Mouse (Mus musculus) kidney, postnatal 0 days (tissue): ENCODE data around the gene Slc16a13. TPM values are rescaled to one million over a fixed set of nuclear protein-coding genes. Genes with fewer than 3 reads are reported as not detected.

ENCODE experiments used
- ATAC-seq: fragments of 200-750 bp; cut with Nextera tagmentation; replicated peaks from 2 replicates; pipeline ENCODE4 v1.8.0; 2017; ENCODE audit warnings: low read depth, moderate number of reproducible peaks, moderate TSS enrichment, moderate library complexity; ENCODE audit not compliant: low FRiP score
- DNase-seq: peaks from one replicate; pipeline ENCODE4 v3.0.0-alpha.2; 2016; ENCODE audit warnings: low spot score
- H3K27ac ChIP-seq: fragments of 300-500 bp; sonication (generic); 2 replicates; pipeline ENCODE4 v1.5.1; 2014; ENCODE audit warnings: mild to moderate bottlenecking
- H3K27me3 ChIP-seq: fragments of 300-500 bp; sonication (generic); 2 replicates; pipeline ENCODE4 v1.6.1; 2014; ENCODE audit warnings: low read length, mixed read lengths; ENCODE audit not compliant: insufficient read depth
- H3K36me3 ChIP-seq: fragments of 300-500 bp; sonication (generic); 2 replicates; pipeline ENCODE4 v1.6.1; 2014; ENCODE audit warnings: low read length, mixed read lengths; ENCODE audit not compliant: insufficient read depth
- H3K4me1 ChIP-seq: fragments of 300-500 bp; sonication (generic); replicated peaks from 2 replicates; pipeline ENCODE4 v1.6.1; 2014; ENCODE audit warnings: antibody characterized with exemption, low read length, mixed read lengths; ENCODE audit not compliant: insufficient read depth
- H3K4me2 ChIP-seq: fragments of 300-500 bp; sonication (generic); 2 replicates; pipeline ENCODE4 v1.6.1; 2014; ENCODE audit warnings: mild to moderate bottlenecking, low read length, moderate library complexity, mixed read lengths
- H3K4me3 ChIP-seq: fragments of 300-500 bp; sonication (generic); replicated peaks from 2 replicates; pipeline ENCODE4 v1.5.1; 2014; ENCODE audit warnings: low read depth, low read length
- H3K9ac ChIP-seq: fragments of 300-500 bp; sonication (generic); 2 replicates; pipeline ENCODE4 v1.6.1; 2014; ENCODE audit warnings: low read depth, low read length
- H3K9me3 ChIP-seq: fragments of 300-500 bp; sonication (generic); replicated peaks from 2 replicates; pipeline ENCODE4 v1.6.1; 2016; ENCODE audit warnings: low read length, inconsistent platforms, mixed read lengths
- CTCF ChIP-seq: IDR thresholded peaks from 2 replicates; pipeline ENCODE4 v1.5.1; 2016; ENCODE audit warnings: antibody characterized with exemption, low read depth, mild to moderate bottlenecking, moderate library complexity
- WGBS: fragments of 180-500 bp; shearing (Covaris S2); extraction: QIAGEN DNeasy Blood & Tissue Kit; methylation state at CpG from one replicate; pipeline ENCODE4 v1.1.7; 2014; 5-methylcytosine and 5-hydroxymethylcytosine counted together
- polyA plus RNA-seq: library from polyadenylated mRNA; unstranded; fragments of >200 nt; fragmentation: Nextera tagmentation; extraction: Ambion mirVana; gene quantifications from 2 replicates; pipeline ENCODE4 v1.2.1, GENCODE M21; 2015

The Slc16a13 gene
- polyA plus RNA-seq, 1 experiment from 2014 or later: 20.6 TPM

DNA sequence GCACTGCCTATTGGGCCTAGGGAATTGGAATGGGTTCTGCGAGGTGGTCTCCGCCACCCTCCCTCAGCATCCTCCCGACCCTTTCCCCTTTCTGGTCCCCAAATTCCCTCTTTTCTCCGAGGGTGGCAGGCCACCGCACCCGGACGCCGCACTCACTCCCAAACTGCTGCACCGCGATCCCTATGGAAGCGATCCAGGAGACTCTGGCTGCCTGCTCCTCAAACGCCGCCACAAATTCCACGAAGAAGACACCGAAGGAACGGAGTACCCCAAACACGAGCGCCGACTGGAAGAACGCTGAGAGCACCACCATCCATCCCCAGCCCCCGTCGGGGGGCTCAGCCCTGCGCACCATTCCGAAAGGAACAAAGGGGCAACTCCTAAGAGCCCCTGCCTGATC is 541 bp downstream of the Slc16a13 start:
- Histone ChIP-seq H3K27me3 (peaks cover 5% of the 10 kb centered on the region), H3K4me3 (peak overlapping the region; percentile 39), H3K9me3 (no peaks in the 10 kb centered on the region), H3K9ac (peak overlapping the region; percentile 59), H3K36me3 (no peaks in the 10 kb centered on the region), H3K27ac (peak overlapping the region; percentile 81), H3K4me1 (no peaks in the 10 kb centered on the region), H3K4me2 (peak overlapping the region; percentile 82)
- no peak for TF ChIP-seq CTCF
- DNase-seq: no peak
- 2% methylated on average over 24 of the region's 24 CpGs for WGBS
- no peak for ATAC-seq

DNA sequence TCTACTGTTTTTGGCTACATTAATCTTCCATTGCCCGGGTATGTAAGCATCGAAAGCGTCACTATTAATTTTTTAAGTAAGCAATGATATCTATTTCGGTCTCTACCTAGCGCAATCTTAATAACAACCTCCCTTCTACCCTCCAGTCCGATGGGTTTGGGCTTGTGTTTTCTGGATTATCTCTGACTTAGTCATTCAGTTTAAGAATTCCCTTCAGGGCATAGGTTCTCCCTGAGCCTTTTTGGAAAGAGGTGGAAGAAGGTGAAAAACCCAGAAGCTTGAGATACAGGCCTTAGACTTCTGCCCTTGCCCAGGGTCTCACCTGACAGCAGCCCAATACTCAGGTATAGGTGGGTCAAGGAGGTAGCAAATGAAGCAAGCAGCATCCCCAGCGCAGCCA is 991 bp downstream of the Slc16a13 start:
- H3K4me1 ChIP-seq: peaks cover 3% of the 10 kb centered on the region; the same call in 1 of the 2 replicates
- ATAC-seq: no peak
- WGBS: 60% methylated on average over 7 of the region's 7 CpGs
- no peaks in the 10 kb centered on the region for H3K36me3 ChIP-seq
- peak overlapping the region; percentile 59 for H3K9ac ChIP-seq
- H3K9me3 ChIP-seq: no peaks in the 10 kb centered on the region
- DNase-seq: no peak
- peak overlapping the region; percentile 82 for H3K4me2 ChIP-seq
- H3K27me3 ChIP-seq: peaks cover 6% of the 10 kb centered on the region
- peak overlapping the region; percentile 39 for H3K4me3 ChIP-seq
- peak overlapping the region; percentile 81; the same call in 1 of the 2 replicates for H3K27ac ChIP-seq
- TF ChIP-seq CTCF: no peak

DNA sequence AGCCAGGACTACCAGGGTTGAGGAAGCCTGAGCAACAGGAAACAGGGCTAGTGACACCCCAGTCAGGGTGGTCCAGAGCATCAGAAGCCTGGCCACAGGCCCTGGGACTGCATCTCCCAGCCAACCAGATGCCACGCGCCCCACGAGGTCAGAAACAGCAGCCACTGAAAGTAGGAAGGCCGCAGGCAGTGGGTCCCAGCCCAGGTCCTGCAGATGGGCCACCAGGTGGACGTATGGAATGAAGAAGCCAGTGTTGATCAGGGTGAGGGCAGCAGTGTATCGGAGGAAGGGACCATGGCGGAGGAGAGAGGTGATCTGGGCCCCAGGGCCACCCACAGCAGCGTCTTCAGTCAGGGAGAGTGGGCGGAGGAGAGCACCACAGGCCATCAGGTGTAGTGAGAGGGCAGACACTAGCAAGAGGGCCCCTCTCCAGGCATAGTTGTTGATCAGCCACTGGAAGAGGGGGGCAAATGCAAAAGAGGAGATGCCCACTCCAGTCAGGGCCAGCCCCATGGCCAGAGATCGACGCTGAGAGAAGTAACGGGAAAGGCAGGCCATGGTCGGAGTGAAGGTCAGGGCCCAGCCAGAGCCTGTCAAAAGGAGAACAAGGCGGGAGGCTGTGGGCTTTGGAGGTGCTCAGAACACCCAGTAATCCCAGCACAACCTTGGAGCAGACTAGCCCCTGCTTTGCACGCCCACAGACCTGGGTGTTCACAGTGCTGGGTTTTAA is 2.0 kb downstream of the Slc16a13 start:
- no peak overlapping the region for H3K4me3 ChIP-seq
- peaks cover 8% of the 10 kb centered on the region for H3K27me3 ChIP-seq
- peak overlapping the region; percentile 82; the same call in 1 of the 2 replicates for H3K4me2 ChIP-seq
- WGBS: 85% methylated on average over 15 of the region's 15 CpGs
- peak overlapping the region; percentile 14; the same call in 1 of the 2 replicates for H3K27ac ChIP-seq
- peaks cover 12% of the 10 kb centered on the region for H3K4me1 ChIP-seq
- H3K36me3 ChIP-seq: no peaks in the 10 kb centered on the region
- TF ChIP-seq CTCF: no peak
- no peak for ATAC-seq
- no peak overlapping the region for H3K9ac ChIP-seq
- H3K9me3 ChIP-seq: no peaks in the 10 kb centered on the region
- no peak for DNase-seq

DNA sequence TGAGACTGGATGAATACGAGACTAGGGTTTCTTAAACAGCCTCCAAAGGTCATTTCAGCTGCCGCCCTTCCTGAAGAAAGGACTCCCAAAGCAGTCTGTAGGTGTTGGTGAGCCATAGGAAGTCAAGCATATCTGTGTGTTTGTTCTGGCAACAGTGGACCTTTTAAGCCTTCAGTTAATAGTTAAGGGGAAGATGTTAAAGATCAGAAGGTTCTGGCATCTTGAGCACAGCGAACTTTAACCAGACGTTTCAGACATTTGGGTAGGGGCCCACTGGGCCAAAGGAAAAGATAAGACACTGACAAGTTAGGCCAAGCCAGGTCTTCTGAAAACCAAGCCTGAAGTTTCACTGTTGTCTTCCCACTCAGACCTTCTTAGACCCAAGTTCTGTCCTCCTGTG is 2.8 kb downstream of the Slc16a13 start:
- TF ChIP-seq CTCF: no peak
- no peak for DNase-seq

DNA sequence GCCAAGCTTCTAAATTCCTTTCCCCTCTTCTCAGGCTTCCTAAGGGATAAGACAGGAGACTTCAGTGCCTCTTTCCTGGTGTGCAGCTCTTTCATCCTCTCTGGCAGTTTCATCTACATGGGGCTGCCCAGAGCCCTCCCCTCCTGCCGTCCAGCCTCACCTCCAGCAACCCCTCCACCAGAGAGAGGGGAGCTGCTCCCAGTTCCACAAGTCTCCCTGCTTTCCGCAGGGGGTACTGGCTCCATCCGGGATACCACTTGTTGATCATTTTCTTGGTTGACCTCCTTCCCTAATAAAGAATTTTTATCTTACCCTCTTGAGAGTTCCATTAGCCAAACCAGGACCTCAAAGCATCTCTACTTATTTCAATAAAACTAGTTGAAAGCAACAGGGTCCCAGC is 4.8 kb downstream of the Slc16a13 start:
- no peak for ATAC-seq
- Histone ChIP-seq H3K36me3 (no peaks in the 10 kb centered on the region), H3K9me3 (no peaks in the 10 kb centered on the region), H3K27me3 (peaks cover 8% of the 10 kb centered on the region), H3K4me1 (peaks cover 16% of the 10 kb centered on the region), H3K9ac (no peak overlapping the region), H3K4me3 (no peak overlapping the region), H3K4me2 (no peak overlapping the region), H3K27ac (no peak overlapping the region)
- TF ChIP-seq CTCF: no peak
- 79% methylated on average over 3 of the region's 3 CpGs for WGBS
- DNase-seq: no peak

More for the DNA sequence above, 2.8 kb downstream of the Slc16a13 start:
- Histone ChIP-seq H3K4me1 (peaks cover 16% of the 10 kb centered on the region), H3K27ac (peak overlapping the region; percentile 39), H3K36me3 (no peaks in the 10 kb centered on the region), H3K9me3 (no peaks in the 10 kb centered on the region), H3K4me3 (no peak overlapping the region), H3K9ac (no peak overlapping the region), H3K4me2 (no peak overlapping the region), H3K27me3 (peaks cover 8% of the 10 kb centered on the region)
- WGBS: 56% methylated on average over 4 of the region's 4 CpGs
- ATAC-seq: no peak

DNA sequence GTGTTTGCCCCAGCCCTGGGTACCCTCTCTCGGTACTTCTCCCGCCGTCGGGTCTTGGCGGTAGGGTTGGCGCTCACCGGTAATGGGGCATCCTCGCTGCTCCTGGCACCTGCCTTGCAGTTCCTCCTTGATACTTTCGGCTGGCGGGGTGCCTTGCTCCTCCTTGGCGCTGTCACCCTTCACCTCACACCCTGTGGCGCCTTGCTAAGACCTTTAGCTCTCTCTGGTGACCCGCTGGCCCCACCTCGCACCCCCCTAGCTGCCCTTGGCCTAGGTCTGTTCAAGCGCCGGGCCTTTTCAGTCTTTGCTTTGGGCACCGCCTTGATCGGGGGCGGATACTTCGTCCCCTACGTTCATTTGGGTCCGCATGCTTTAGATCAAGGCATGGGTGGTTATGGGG is 5.6 kb downstream of the Slc16a13 start:
- WGBS: 15% methylated on average over 22 of the region's 22 CpGs
- H3K4me3 ChIP-seq: no peak overlapping the region
- DNase-seq (no peak), ATAC-seq (no peak)
- peak overlapping the region; percentile 50; the same call in 1 of the 2 replicates for H3K4me2 ChIP-seq
- H3K27ac ChIP-seq: no peak overlapping the region
- TF ChIP-seq CTCF: no peak
- no peak overlapping the region for H3K9ac ChIP-seq
- no peaks in the 10 kb centered on the region for H3K9me3 ChIP-seq
- no peaks in the 10 kb centered on the region for H3K36me3 ChIP-seq
- H3K27me3 ChIP-seq: peaks cover 8% of the 10 kb centered on the region
- peaks cover 16% of the 10 kb centered on the region for H3K4me1 ChIP-seq

DNA sequence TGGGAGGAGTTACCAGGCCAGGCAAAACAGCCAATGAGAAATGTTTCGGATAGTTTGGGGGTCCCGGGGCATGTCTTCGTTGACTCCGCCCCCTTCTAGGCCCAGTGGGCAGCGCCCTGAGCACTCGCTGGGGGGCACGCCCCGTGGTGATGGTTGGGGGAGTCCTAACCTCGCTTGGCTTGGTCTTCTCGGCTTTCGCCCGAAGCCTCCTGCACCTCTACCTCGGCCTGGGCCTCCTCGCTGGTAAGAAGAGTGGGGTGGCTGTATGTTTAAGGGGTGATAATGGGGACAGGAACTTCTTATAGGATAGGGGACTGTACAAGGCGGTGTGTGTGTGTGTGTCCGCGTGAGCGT is 6.0 kb downstream of the Slc16a13 start:
- H3K4me1 ChIP-seq: peaks cover 16% of the 10 kb centered on the region
- no peak for TF ChIP-seq CTCF
- WGBS: 10% methylated on average over 18 of the region's 18 CpGs
- no peaks in the 10 kb centered on the region for H3K9me3 ChIP-seq
- ATAC-seq: peak; percentile 15; the same call in 1 of the 2 replicates
- peak overlapping the region; percentile 48; the same call in 1 of the 2 replicates for H3K9ac ChIP-seq
- H3K4me2 ChIP-seq: peak overlapping the region; percentile 50
- DNase-seq: no peak
- peak overlapping the region; percentile 23 for H3K4me3 ChIP-seq
- no peak overlapping the region for H3K27ac ChIP-seq
- peaks cover 8% of the 10 kb centered on the region for H3K27me3 ChIP-seq
- H3K36me3 ChIP-seq: no peaks in the 10 kb centered on the region
